Mouse (Mus musculus) neural tube, embryonic 10.5 days (tissue): ENCODE data around the gene Rbm8a2.
A peak's percentile ranks its signal among the peaks of the same experiment; 100 is the strongest.
"Not testable (repeated sequence)": the region's sequence is repeated elsewhere in the genome, so short reads cannot be mapped to it uniquely, and the experiment has no call there.

Experiments used
- DNase-seq: peaks from one replicate; pipeline ENCODE4 v3.0.0-alpha.2; 2017; ENCODE audit warnings: low spot score; ENCODE audit errors: extremely low spot score

Rbm8a2 gene

DNA sequence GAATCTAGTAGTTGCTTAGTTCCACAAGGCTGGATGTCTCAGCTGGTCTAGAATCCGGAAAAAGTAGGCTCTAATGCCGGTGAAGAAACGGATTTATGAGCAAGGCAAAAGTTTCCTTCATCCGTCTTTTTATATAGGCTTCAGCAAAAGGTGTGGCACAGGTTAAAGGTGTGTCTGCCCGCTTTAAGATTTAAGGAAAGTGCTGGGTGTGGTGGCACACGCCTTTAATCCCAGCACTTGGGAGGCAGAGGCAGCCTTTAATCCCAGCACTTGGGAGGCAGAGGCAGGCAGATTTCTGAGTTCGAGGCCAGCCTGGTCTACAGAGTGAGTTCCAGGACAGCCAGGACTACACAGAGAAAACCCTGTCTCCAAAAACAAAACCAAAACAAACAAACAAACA, at the start of gene Rbm8a2:
TSS of gene Rbm8a2 (minus strand) at position 101 of the 400 bp plus-strand sequence.
- not testable (repeated sequence) for DNase-seq

DNA sequence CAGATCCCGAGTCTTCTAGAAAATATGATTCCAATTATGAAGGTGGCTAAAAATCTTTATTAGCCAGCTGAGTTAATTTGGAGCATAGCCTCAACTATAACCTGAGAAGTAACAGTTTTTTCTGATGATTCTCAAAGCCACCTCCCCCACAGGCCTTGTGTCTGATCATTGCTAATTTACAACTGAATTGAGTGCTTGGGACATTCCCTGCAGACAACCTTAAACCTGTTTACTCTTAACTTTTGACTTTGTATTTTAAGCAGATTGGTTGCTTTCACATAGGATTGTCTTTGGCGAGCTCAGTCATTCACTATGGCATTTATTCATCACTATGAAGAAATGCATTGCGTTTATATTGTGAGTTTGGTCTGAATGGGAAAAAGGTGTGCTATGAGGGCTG, 49.5 kb upstream of the Rbm8a2 start:
- no peak for DNase-seq

DNA sequence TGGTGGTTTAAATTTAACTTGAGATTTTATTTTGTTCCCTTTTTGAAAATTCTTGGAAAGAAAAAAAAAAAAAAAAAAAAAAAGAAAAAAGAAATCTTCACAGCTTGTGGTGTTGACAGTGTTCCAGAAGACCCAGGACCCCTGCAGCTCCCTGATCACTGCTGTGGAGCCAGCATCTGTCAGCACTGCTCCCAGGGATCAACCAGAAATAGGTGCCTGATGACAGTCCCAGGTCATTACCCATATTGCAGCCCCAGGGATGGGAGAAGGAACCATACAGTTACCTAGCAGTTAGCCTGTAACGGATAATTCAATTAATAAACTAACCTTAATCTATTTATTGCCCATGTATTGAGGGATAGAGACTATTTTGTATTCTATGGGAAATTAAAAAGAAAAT, 45.6 kb upstream of the Rbm8a2 start:
- no peak for DNase-seq

DNA sequence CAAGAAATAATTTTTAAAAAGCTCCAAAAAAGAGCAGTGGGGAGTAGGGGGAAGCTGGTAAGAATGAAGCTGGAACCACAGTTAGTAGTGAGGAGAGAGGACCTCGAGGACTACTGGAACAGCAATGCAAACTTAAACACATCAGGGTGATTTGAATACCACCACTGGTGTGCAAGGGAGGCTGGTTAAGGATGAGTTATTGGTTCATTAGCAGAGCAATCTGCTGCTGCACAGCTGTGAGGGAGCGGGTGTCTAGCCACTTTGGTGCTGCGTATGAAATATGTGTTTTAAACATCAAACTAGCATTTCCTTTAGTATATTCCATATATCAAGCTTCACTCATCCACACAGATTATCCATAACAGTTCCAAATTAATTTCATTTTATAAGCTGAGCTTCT, 39.6 kb upstream of the Rbm8a2 start:
- no peak for DNase-seq

DNA sequence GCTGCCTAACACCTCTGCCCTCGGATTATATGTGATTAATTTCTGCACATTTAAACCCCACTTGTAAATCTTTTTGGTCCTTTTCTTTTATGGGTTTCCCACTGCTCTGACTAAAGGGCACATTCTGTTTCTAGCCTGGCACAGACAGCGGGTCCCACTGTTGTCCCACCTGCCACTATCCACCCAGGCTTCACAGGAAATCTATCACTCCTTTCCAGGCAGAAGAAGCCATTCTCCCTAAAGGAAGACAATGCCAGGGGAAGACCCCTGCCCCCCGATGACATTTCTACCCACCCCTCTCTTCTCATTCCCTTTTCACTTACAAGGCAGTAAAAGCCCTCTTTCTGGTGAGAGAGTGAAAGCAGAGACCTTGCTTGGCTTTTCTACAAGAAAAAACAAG, 37.2 kb upstream of the Rbm8a2 start:
- DNase-seq: no peak

DNA sequence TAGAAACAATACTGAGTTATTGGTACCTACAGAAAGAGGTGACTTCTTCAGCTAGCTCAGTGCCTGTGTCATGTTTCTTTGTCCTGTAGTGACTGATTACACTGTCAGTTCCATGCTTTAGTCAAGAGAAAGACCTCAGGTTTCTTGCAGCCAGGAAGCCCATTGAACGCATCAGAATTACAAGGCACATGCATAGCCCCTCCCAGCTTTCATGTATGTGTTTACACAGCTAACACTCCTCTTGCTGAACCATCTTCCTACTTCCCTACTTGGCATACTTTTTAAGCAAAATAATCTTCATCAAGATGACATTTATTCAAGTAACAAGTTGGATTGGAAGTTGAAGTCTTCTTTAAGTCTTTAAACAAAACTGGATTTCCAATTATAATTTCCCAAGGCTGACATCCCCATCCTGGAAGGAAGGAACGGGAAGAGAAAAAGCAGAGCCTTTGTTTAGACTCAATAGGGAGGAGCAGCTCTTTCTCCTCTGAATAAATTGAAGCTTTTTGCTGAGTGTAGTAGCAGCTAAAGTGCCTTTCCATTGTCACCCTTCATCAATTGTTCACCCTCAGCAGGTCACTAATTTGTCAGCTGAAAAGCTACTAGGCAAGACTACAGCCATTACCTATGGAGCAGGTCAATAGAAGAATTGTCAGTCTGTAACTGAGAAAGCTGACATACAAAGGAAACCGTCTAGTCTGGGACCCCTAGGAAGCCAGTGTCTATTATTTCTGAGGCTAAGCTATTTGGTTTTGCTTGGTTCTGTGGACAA, 34.8 kb upstream of the Rbm8a2 start:
- peak; percentile 13 for DNase-seq

DNA sequence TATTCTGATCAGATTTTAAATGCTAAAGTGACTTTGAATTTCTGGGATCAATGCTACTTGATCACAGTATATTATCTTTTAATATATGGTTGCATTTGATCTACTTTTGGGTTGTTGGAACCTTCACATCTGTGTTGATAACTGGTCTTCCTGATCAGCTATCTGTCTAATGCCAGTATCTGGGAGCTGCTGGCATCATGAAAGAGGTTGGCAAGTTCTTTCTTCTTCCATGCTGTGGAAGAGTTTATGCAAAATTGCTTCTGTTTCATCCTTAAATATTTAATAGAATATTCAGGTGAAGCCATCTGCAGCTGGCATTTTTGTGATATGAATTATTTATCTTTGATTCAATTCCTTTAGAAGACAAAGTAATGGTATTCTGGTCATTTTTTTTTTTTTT, 32.6 kb upstream of the Rbm8a2 start:
- no peak for DNase-seq

DNA sequence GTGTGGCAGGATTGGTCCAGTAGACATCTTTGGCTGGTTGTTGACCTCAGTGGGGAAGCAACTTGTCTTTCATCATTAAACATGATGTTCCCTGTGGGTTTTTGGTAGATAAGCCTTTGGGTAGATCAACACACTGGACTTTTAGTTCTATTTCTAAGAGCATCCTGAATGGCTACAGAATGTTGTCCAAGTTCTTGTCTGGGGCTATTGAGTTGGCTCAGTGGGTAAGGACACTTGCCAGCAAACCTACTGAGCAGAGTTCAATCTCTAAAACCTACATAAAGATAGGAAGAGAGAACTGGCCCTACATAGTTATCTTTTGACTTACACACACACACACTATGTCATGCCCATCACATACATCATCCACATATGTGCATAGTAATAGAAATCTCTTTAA, 32.2 kb upstream of the Rbm8a2 start:
- peak; percentile 2 for DNase-seq

DNA sequence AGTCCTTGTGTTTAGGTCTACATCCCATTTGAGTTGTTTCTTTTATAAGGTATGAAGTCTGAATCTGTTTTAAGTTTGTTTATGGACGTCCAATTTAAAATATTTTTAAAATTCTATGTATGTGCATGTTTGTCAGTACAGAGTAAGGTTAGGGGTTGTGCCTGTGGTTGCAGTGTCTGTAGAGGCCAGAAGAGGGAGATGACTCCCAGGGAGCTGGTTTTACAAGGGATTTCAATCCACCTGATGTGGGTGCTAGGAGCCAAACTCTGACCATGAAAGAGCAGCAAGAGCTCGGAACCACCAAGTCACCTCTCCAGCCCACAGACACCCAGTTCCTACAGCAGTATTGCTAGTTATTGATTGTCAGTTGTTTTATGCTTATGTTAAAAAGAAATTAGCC, 29.5 kb upstream of the Rbm8a2 start:
- no peak for DNase-seq

DNA sequence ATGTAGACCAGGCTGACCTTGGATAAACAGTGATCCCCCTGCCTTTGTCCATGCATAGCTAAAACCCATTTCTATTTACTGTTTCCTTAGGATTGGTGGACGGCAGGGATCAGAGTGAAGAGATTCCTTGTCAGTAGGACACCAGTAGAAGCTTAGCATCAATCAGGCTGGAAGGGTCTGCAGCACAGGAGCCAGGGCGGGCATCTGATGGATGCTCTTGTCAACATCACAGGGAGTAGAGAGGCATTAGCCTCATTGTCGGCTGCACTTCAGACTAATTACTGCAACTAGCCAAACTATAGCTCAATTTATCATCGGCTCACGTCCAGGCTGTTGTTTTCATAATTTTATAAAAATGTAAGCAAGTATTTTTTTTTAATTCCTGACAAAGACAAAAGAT, 21.7 kb upstream of the Rbm8a2 start:
- DNase-seq: no peak

DNA sequence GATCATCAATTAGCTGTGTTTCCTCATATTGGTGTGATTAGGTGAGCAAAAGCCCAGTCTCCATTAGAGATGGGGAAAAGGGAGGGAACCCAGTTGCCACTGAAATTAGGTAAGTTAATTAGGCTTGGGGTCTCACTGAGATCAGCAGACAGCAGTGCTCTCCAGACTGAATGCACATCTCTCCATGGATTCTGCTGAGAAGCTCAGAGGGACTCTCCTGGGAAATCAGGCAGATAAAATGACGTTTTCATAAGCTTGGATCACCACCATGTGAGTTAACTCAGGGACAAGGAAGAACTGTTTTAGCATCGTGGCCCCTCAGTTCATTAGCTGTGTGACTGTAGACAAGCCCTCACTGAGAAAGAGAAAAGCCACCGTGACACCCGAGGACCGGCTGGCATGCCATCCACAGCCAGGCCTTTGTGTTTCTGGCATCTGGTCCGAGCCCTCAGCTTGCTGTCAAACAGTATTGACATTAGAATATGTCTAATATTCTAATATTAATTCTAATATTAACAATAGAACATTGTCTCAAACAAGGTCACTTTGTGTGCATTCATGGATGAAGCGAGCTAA, 18.2 kb upstream of the Rbm8a2 start:
- DNase-seq: no peak

DNA sequence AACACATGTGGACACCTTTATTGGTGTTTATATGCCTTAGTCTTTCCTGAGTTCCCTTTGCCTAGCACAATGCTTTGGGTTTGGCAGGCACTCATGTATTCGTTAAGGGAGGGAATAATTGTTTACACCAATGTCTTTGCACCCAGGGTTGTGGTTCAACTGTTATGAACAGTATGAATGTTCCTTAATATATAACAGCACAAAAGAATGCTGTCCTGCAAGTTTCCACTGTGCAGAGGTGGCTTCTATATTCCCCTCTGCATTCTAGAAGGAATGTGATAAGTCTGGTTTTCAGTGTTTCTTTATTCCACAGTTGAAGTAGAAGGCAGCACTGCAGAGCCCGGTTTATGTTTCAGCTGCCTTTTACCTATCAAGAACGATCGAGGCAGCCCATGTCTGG, 10.0 kb upstream of the Rbm8a2 start:
- no peak for DNase-seq

DNA sequence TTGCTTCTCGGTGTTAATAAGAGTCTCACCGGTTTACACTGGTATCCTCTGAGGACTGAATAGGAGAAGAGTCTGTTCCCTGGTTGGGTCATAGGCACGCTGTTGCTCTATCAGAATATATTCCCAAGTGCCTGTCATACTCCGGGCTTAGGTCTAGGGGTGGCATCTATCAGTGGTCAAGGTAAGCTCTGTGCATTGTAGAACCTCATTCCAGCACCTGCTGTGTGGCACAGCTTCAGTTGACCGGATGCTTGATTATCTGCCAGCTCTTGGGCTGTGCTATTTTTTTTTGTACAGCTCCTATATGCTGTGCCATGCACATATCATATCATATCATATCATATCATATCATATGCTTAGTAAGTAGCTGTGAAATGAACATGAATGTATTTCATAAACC, 9.5 kb upstream of the Rbm8a2 start:
- DNase-seq: no peak

DNA sequence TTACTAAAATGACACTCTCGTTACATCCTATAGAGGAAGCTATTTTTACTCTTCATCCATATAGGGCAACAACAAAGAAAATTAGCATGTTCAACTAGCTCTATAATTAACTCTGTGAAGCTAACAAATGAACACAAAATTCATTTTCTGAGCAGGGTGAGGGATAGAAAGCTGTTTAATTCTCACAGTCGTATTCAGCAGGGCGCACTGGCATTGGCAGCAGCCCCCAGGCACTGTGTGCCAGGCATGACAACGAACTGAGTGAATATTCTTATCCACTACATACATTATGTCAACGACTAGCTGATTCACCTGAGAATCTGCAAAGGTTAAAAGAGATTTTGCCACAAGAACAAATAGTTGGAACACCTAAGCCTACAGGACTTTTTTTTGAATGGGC, 8.2 kb downstream of the Rbm8a2 start:
- no peak for DNase-seq

DNA sequence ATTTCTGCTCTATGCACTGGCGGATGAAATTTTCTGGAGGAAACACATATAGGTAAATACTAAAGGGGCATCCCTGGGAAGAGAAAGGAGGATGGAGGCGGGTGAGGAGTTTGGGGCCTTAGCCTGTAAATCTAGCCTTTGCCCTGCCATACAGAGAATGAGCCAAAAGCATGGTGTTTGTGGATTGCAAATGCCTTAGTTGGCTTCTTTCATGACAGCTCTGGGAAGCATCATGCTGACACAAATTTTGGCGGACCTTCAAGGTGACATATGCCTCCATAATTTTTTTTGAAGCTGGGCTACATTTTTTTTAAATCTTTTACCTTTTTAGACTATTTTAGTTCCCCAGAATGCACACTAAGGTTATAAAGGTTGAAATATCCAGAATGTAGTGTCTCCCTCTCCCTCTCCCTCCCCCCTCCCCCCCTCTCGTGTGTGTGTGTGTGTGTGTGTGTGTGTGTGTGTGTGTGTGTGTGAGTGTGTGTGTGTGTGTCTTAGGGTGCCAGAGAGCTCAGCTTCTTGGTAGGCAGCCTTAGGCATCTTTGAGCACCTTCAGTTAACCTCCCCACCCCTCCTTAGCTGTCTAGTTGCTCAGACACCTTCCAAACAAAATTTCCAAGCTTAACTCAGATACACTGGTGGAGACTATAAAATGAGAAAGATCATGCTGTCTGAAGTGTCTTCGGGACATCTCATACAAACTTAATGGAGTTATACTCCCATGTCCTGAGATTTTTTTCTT, 11.7 kb downstream of the Rbm8a2 start:
- no peak for DNase-seq

DNA sequence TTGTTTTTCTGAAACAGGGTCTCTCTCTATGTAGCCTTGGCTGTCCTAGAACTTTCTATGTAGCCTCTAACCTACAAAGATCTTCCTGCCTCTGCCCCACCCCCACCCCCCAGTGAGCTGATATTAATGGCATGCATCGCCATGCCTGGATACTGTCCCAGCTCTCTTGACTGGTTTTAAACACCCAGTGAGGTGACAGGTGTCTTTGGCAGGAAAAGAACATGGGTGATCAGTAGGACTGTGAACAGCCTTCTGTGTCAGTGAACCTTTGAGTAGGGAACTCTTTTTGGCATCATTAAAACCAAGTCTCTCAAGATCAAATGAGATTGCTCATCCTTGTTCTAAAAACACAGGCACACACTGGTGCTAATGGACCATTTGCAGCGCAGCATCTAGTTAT, 17.1 kb downstream of the Rbm8a2 start:
- no peak for DNase-seq

DNA sequence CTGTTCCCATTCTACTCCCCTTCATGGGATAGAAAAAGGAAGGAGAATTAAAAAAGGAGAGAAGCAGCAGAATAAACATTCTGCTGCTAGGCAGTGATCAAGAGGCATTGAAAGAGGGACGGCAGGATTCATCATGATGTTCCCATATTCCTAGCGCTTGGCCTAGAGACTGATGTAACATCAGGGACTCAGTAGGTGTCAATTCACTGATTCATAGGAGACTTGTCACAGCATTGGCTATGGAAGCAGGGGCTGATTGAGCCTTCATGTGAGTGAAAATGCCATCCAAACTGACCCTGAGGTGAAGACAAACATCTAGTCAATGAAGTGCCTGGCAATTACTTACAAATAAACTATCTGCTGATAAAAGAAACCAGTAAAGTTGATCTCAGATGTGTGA, 28.1 kb downstream of the Rbm8a2 start:
- no peak for DNase-seq

DNA sequence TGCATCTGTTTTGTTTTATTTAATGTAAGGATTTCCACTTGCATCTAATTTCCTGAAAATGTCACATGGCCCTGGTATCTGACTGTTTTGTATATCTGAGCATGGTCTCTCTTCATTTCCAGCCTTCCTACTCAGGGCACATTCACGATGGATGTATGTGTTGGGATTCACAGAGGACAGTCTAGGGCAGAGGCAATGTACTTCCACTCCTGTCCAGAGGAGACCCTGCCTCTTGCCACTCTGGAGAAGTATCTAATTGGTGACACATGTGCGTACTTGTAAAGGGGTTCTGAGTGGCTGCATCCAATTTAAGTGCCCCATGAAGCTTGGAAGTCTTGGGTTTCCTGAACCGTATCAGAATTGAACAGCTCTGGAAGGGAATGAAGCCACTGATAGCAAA, 28.5 kb downstream of the Rbm8a2 start:
- no peak for DNase-seq

DNA sequence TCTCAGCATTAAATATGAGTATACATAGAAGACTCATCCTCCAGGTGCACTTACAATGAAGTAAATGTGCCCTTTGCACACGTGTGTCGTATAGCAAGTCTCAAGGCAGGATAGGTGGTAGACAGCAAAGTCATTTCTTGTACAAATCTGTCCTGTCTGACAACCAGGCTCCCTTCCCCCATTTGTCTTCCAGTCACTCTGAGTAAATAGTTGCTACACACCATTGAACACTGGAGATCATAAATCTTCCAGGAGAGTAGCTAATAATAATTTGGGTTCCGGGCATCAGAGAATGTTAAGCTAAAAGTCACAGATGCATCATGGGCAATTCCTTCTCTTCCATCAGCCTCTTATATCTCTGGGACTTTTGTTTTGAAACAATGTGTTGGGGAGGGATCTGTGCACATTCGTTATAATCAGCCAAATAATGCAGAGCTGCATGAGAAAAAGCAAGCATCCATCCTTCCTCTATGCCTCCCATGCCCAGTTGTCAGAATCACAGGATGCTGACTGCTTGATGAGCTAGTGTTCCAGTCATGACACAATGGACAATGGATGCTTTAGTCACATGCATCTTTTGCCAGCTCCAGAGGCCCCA, 32.1 kb downstream of the Rbm8a2 start:
- DNase-seq: no peak

DNA sequence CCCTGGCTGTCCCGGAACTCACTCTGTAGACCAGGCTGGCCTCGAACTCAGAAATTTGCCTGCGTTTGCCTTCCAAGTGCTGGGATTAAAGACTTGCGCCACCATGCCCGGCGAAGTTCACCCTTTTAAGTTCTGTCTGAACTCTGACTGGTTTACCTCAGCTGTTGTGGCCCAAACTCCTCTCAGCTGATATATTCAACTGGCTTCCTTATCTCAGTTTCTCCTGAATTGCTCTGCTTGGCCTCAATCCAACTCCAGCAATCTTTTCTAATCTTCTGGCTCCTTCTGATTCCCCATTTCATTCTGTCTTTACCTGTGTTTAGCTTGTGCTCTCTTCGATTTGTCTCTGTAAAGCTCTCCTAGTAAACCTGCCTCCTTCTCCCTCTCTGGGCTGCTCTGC, 35.7 kb downstream of the Rbm8a2 start:
- DNase-seq: no peak

DNA sequence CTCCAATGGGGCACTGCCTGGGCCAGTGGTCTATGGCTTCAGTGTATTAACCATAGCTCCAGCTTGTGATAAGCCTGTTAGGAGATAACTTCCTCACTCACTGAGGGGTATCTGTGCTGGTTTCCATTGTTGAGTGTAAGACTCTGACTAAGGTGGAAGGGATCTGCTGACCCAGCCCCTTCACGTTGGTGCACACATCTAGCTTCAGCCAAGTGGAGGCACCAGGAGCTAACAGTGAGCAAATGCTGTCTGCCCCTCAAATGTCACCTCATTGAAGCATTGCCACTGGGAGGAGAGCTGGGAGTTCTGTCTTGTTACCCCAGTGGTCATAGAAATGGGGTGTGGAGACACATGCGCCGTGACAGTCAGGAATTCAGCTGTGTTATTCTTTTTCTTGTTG, 40.2 kb downstream of the Rbm8a2 start:
- no peak for DNase-seq

DNA sequence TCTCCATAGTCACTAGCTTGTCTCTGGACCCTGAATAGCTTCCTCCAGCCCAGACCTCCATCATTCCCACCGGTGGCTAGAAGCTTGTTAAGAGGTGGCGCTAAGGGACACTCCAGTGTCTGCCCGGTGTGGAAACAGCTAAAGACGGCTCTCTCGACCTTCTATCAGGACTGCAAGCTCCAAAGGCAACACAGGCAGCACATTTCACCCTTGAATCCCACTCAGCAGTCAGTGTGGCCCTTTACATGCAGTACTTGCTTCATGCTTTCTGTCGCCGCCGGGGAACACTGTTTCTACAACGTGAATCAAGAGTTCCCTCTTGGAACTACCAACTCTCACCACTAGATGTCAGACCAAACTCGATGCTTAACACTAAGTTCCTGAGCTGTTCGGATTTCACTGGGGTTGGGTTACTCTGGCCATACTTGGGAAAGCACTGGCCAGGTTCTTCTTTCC, 42.6 kb downstream of the Rbm8a2 start:
- DNase-seq: peak; percentile 62
